Mouse (Mus musculus) kidney, adult 11 months (tissue): Measurements from ENCODE around the gene Ripor1.

Source experiments
- DNase-seq: peaks from one replicate; pipeline ENCODE4 v3.0.0; 2022

Ripor1 gene

GRCm38 (mm10) chr8:105606189-105607023 lies 1.4 kb downstream of the Ripor1 start:
- peak; percentile 89 for DNase-seq

DNA sequence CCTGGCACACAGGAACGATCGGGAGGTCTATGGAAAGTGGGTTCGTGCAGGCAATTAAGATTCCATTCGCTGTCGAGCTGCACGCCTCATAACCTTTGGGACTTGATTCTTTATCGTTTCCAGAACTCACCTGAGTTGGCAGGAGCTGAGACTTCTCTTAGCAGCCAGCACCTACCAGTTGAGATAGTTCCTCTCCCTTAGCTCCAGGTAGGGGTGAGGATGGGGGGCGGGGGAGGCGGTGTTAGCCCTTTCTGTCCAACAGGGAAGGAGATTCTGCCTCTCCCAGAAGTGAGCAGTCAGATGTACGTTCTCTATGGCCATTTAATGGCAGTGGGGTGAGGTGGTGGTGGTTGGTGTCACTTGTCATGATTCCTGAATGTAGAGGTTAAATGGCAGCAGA lies 2.0 kb downstream of the Ripor1 start:
- no peak for DNase-seq

DNA sequence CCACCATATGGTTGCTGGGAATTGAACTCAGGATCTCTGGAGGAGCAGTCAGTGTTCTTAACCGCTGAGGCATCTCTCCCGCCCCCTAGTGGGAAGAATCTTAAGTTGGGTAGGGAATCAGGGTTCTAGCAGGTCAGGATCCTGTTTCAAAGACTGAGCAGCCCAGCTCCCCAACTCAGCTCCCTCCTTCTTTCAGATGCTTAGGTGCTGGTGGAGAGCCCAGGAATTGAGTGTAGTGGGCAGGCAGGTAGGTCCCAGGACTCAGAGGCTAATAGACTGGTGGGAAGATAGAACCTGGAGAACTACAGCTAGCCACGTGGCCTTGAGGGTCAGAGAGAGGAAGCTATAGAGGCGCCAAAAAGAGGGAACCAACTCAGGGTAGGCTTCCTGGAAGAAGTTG lies 2.6 kb downstream of the Ripor1 start:
- DNase-seq: no peak

DNA sequence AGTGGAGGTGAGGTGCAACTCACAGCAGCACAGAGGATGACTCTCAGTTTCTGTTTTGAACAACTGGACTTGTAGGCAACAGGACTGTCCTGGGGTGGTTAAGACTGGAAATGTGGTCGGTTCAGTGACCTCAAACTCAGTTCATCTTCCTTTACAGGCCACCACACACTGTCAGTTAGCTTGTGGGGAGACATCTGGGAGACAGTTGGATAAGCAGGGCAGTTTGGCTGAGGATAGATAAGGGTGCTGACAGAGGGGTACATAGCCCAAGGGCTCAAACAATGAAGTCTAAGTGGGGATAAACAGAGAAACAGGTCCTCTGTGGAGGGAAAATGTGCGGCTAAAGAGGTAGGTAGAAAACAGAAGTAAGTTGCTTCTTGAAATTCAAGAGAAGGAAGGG lies 4.3 kb downstream of the Ripor1 start:
- DNase-seq: peak; percentile 2

DNA sequence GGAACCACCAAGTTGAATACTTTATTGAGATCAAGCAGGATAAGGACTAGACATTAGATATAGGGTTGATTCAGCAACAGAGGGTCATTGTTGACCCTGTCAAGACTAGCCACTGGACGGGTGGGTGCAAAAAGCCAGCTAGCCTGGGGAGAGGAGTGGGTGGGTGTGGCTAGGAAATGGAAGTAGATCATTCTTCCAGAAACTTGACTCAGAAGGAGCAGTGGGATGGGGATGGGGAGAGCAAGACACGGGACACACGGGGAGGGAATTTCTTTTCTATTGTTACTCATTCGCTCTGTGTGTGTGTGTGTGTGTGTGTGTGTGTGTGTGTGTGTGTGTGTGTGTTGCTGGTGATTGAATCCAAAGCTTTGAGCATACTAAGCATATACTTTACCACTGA lies 4.7 kb downstream of the Ripor1 start:
- DNase-seq: peak; percentile 1

GRCm38 (mm10) chr8:105611836-105612235 lies 6.8 kb downstream of the Ripor1 start:
- no peak for DNase-seq

GRCm38 (mm10) chr8:105613037-105613436 lies 8.0 kb downstream of the Ripor1 start:
- DNase-seq: no peak

DNA sequence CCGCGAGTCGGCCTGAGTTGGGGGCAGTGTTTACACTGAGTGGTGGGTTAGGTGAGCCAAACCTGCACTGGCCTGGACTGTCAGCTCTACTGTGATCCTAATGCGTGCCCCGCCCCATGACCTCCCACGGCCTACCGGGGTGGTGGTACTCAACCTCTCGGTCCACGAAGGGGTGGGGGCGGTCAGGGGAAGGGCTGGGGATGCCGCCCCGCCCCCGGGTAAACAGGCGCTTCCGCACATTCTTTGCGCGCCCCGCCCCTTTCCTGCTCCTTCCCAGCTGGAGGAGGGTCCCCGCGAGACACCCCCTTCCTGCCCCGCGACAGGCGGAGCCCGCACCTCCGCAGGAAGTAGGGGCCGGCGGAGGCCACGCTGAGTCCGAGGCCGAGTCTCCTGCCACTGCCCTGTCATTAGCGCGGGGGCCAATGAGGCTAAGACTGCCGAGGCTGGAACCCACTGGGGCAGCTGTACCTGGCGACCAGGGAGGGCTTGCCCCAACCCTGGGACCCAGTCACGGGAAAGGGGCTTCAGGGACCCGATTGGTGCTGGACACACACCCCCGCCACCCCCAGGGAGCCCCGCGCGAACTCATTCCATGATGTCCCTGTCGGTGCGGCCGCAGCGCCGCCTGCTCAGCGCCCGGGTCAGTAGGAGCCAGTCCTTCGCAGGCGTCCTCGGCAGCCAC lies 8.9 kb downstream of the Ripor1 start:
- DNase-seq: peak; percentile 72

- DNase-seq: no peak
Observed at GRCm38 (mm10) chr8:105615942-105616341, 10.9 kb downstream of the Ripor1 start.

DNA sequence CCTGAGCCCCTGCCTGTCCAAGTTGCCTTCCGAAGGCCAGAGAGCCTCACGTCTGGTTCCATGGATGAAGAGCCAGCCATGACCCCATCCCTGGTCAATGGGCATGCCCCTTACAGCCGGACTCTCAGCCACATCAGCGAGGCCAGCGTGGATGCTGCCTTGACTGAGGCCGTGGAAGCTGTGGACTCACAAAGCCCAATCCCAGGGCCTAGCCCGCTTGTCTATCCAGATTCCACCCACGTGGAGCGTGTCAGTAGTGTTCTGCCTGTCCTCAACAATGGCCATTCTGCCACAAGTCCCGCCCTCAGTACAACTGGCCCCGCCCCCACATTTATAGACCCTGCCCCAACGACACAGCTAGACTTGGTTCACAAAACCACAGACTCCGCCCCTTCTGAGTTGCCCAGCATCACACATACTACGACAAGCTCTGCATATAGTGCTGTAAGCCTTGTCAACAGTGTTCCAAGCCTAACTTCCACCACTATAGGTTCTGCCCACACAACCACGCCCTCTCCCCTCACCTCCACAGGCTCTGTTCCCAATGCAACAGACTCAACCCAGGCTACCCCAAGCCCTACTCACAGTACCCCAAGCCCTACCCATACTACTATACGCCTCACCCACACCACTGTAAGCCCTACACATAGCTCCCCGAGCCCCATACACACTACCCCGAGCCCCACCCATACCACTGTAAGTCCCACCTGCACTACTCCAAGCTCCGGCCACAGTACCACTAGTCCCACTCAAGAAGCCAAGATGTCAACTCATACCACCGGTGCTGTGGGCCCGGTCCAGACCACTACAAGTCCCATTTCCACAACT lies 12.6 kb downstream of the Ripor1 start:
- no peak for DNase-seq

GRCm38 (mm10) chr8:105618279-105618634 lies 13.2 kb downstream of the Ripor1 start:
- no peak for DNase-seq

- no peak for DNase-seq
Observed at GRCm38 (mm10) chr8:105618892-105619591, 14.0 kb downstream of the Ripor1 start.

DNA sequence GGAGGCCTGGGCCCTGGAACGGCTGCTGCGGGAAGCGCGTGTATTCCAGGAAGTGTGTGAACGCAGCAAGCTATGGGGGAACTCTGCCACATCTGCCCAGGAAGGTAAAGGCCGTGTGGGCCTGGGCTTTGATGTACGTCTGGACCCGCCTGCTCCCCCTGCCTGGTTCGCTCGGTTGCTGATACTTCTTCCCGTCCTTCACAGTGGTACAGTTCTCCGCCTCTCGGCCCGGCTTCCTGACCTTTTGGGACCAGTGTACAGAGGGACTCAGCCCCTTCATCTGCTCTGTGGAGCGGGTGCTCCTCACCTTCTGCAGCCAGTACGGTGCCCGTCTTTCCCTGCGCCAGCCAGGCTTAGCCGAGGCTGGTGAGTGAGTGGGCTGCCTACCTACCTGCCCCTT lies 15.2 kb downstream of the Ripor1 start:
- DNase-seq: no peak

GRCm38 (mm10) chr8:105620946-105621720 lies 16.1 kb downstream of the Ripor1 start:
- DNase-seq: no peak

DNA sequence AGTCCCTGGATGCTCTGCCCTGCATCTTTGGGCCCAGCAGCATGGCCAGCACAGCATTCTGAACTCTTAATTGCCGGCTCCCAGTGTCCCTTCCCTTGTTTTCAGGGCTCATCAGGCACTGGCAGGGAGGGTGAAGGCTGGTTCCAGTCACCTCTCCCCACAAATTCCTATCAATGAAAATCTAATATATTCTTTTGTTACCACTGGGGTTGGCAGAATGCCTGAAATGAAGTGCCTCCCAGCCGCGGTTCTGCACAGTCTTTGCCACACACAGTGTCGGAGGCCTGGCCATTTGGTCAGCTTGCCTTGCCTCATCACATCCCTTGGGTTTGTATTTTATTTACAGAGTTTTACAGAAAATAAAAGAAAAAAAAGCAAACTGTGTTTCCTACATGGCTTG lies 16.8 kb downstream of the Ripor1 start:
- DNase-seq: no peak

GRCm38 (mm10) chr8:105622421-105622920 lies 17.4 kb downstream of the Ripor1 start:
- DNase-seq: peak; percentile 95

GRCm38 (mm10) chr8:105623118-105623517 lies 18.1 kb downstream of the Ripor1 start:
- no peak for DNase-seq

GRCm38 (mm10) chr8:105623679-105624245 lies 18.7 kb downstream of the Ripor1 start:
- DNase-seq: no peak

DNA sequence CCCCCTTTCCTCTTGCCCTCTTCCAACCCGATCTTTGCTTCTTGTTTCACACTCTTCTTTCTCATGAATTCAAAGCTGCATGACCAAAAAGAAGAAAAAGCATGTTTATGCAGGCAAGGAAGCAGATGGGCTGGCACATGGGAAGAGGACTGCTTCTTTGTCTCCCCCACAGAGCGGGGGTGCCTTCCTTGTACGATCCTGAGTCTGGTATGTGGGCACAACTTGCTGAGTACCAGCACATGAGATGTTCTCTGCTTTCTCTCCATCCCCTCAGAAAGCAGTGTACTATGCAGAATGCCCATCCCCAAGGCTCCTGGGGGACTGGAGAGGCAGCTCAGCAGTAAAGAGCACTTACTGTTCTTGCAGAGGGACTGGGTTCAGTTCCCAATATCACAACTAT lies 19.3 kb downstream of the Ripor1 start:
- DNase-seq: no peak

- no peak for DNase-seq
Observed at GRCm38 (mm10) chr8:105624831-105625230, 19.8 kb downstream of the Ripor1 start.

DNA sequence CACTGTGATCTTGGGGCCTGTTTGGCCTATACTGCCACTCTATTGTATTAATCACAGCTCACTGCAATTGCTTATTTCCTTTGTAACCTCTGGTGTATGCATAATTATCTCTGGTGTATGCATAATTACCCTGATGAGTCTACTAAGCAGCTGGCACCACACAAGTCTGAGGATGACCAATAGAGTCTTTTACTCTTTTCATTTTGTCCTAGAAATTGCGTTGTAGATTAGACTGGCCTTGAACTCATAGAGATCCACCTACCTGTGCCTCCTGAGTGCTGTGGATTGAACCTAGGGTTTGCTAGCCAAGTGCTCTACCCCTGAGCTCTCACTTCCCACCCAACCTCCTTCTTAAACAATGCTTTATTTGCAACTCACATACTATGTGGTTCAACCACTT lies 21.0 kb downstream of the Ripor1 start:
- DNase-seq: no peak

GRCm38 (mm10) chr8:105629337-105629736 lies 24.3 kb downstream of the Ripor1 start:
- DNase-seq: no peak
